Mouse (Mus musculus): ENCODE results near the gene Tgfbi. TPM values are rescaled to one million over a fixed set of nuclear protein-coding genes. Genes with fewer than 3 reads are reported as not detected.

Gene Tgfbi
- polyA plus RNA-seq, 3 experiments from 2014 or later = 0.41 to 1.1 TPM; not detected in 1

DNA sequence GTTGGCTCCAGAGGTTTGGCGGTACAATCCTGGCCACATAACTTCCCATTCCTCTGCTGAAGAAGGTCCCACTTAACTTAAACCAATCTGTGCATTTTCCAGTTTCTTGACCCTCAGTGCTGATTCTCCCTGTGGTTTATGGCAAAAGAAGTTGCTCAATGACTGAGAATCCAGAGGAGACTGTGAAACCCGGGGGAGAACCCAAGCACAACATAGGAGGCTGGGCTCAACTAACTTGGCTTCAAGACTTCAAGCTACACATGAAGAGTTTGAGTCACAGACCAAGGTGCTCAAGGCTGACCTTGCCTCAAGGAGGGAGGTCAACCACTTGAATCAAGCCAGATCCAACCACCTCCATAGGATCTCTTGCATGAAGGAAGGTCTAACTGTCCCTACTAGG is 9.8 kb upstream of the Tgfbi start:
- no peak for ATAC-seq

DNA sequence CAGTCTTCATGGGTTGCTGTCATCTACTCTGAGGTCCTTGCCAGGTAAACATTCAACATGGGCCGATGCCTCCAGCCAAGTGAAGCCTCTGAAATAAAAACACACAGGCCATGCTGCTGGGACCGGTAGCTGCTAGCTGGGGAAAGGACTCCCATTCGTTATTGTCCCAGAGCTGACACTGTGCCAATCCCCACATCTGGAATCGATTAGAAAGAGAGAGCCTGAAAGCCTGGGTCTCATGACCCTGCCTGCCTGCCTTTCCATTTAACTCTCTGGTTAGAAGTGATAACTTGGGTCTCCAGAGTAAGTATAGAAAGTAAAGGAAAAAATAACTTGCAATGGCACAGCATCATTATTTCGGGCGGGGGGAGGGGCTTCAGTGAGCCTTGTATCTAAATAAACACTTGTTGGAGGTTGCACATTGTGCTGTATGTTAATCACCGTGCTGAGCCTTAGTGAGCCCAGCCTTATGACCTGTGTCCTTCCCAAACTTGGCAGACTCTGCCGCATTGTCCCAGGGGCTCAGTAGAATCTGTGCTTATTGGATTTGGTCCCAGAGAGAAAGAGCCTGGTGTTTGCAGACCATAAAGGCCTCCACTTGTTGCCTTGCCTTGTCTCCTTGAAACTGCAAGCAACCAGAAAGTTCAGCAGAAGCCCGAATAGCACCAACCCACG is 9.0 kb upstream of the Tgfbi start:
- no peak for ATAC-seq

DNA sequence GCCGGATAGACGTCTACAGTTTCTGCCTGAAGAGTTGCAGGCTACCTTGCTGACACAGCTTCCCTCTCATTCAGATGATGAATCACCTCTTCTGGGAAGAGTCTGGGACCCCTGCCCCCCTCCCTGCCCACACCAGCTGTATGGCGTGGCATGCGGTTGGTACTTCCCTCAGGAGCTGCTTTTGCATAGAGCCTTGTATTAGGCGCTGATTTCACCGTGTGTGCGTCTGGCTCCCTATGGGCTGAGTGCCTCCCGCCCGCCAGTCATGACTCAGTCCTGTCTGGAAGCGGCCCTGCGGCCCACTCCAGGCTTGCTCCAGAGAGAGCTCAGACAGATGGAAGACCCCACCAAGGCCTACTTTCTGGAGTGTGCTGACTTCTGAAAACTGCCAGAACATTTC is 8.1 kb upstream of the Tgfbi start:
- no peak for ATAC-seq

DNA sequence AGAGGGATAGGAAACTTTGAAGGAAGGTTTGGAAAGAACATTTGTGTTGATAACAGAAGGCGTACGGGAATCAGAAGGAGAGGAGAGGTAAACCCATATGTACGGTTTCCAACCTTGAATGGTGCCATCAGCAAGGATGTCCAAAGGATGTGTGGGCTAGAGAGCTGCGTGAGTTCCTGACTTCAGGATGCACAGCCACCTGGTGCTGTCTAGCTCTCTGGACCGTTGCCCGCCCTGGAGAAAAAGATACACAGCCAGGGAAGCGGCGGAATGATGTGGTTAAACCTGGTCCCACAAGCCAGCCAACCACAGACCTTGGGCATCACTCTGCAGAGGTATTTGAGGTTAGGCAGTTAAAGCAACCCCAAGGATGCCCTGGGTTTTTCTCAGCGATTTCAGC is 3.8 kb upstream of the Tgfbi start:
- ATAC-seq = no peak

DNA sequence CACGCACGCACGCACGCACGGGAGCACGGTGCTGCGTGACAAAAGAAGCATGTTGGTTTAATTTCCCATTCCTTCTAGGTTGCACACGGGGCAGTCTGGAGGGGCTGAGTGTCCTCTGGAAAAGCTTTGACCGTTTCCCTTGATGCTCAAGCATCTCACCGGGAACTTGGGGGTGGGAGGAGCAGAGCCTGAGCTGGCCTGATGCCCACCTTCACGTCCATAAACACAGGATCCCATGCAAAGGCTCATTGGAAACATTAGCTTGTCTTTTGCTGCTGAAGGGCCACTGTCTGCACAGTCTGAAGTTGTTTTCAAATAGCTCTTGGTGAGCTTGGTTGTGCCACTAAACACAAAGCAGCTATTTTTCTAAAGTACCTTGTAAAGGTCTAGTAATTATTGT is 2.6 kb upstream of the Tgfbi start:
- ATAC-seq = no peak

DNA sequence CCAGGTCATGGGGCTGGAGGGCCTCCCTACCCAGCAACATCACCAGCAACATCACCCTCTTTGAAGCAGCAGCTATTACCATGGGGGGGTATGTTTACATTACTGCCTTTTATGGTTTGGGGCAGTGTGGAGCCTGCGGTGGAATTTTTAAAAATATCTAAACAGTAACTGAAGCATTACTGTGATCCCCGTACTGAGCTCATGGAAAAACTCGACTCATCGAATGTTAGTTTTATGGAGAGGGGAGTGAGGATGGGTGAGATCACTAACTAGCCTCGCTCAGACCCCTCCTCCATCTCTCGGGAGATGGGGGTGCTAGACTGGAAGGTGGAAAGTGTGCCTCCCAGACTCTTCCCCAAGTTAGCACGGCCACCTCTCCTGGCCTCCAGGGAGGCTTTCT is 2.1 kb upstream of the Tgfbi start:
- ATAC-seq = no peak

DNA sequence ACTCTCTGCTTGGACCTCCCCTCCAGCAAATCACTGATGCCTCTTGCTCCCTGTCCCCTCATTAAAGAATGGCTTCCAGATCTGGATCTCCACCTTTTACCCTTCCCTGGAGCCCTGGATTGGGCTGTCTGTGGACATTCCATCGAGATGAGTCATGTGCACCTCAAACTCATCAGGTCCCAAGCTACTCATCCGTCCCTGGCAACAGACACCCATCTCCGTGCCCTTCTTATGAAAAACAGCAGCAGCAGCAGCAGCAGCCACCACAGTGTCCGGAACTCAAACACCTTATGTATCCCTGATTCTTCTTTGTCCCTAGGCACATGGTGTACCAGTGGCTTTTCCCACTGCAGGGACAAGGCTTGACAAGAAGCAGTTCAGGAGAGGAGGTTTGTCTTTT is 1.5 kb upstream of the Tgfbi start:
- no peak for ATAC-seq

DNA sequence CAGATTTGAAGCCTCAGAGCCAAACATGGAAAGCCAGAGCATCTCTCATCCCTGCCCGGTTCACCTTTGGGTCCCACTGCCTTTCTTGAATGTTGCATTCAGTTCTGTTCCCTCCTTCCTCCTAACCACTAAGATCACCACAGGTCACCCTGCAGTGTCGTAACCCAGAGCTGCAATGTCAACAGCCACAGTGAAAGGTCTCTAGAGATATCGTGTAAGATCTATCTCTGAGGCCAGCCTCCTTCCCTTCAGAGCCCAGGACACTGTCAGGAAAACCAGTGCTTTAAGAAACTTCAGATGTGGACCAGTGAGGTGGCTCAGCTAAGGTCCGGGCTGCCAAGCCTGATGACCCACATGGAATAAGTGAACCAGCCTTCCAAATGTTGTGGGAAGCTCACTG is 1.8 kb downstream of the Tgfbi start:
- ATAC-seq = no peak

DNA sequence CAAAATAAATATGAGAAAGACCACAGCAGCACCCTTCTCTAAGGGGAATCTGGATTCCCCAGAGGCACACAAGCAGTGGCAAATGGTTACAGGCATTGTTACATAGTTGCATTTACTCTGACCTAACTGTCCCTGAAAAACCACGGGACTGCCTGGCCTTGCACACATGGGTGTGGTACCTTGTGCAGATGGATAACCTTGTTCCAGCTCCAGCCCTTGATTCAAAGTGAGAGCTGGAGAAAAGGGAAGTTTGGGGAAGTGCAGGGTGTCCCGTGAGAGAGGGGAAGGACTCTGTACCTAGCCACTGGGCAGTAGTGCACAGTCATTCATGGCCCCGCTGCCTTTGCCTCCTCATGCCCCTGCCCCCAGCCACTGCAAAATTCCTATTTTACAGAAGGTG is 2.4 kb downstream of the Tgfbi start:
- ATAC-seq = no peak

DNA sequence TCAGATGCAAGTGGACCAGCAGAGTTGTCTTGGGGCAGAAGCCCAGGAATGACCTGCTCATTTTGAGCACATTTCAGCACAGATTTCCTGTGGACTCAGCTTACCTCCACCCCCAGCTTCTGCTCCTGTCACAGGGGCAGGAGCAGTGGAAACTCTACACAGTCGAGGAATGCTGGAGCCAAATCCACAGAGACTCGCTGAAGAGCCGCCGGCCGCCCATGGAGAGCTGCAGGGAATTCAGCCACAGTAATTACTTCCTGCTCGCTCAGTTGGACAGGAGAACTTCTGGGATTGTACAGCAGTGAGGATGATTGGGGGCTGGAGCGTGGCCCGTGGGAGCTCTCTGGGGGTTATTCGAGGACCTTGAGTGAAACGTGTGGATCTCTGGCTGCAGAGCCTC is 3.0 kb downstream of the Tgfbi start:
- ATAC-seq = no peak

DNA sequence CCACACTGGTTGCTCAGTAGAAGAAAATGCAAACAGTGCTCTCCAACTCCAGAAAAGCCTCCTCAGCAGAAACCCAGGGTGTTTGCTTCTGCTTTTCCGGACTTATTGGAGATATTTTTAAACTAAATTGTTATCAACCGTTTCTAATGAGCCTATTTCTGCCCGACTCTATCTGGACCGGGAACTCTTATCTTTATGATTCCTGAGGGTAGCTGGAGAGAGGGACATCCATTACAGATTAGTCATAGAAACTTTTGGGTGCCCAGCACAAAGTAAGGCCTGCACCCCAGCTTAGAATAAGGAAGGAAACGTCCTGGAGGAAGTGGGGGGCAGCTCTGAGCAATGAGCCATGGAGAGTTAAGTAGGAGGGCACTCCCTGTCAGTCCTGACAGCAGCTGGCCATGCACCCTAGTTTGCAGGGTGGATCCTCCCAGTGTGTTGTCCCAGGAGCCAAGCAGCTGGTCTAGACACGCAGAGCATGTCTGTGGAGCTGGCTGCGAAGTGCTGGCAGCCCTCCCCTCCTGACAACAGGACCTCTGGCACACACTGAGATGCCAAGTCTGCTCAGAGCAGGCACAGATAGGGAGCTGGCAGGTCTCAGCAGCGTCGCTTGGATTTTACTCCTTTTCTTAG is 4.2 kb downstream of the Tgfbi start:
- no peak for ATAC-seq

DNA sequence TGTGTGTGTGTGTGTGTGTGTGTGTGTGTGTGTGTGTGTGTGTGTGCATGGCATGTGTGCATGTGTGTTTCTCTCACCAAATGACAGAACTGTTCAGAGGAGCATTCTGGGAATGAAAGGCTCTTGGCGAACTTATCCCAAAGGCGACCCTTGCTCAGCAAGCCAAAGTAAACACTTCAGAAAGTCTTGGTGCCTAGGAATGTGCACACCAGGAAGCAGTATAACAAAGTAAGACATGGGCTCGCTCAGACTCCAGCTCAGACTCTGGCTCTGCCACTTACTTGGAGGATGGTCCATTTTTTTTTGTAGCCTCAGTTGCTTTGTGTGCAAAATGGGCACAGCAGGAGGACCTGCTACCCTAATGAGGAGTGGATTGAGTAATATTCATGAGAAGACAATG is 5.4 kb downstream of the Tgfbi start:
- no peak for ATAC-seq

DNA sequence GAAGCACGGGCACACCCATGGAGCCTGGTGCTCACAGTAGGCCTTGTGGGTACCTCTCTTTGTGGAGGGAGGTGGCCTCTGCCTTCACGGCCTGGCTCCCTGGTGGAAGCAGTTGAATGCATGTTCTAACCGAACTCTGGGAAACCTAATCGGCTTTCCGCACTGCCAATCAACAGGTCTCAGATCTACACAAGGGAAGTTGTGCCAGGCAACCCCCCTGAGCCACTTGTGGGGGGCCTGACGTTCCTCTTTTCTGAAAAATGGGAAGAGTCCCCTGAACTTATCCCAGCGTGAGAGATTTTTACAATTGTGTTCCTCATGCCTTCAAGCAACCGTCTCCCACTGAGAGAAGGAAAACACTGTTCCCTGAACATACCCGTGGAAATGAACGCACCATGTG is 5.9 kb downstream of the Tgfbi start:
- no peak for ATAC-seq

DNA sequence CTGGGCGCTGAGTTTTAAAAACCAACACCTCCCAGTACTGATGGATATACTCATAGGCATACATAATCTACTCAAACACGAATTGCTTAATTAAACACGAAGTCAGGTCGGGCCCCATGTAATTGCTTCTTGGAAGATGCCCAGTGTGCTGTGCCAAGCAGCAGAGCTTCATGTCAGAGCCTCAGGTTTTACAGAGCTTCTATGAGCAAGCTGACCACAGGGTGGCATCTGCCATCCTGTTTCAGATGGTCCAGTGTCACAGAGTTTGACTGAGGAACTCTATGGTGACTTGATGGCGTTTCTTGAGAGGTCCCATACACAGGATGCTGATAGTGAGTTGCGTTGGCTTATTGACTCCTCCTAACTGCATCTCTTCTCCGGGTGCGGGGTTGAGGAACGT is 6.5 kb downstream of the Tgfbi start:
- ATAC-seq = no peak

DNA sequence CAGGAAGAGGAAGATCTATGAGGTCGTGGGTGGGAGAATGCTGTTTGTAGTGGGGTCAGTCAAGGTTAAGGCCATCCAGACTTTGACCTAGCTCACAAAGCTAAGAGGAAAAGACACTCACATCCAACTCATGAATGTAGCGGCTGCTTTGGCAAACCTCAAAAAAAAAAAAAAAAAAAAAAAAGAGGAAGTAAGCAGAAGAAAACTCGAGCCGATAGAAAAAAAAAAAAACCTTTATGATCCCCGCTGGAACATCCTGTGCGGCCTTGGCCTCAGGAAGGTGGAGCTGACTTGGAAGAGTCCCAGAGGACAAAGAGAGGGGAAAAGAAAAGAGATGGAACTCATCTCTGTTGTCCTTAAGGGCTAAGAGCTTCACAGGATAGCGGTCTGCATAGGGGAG is 7.1 kb downstream of the Tgfbi start:
- ATAC-seq = no peak

DNA sequence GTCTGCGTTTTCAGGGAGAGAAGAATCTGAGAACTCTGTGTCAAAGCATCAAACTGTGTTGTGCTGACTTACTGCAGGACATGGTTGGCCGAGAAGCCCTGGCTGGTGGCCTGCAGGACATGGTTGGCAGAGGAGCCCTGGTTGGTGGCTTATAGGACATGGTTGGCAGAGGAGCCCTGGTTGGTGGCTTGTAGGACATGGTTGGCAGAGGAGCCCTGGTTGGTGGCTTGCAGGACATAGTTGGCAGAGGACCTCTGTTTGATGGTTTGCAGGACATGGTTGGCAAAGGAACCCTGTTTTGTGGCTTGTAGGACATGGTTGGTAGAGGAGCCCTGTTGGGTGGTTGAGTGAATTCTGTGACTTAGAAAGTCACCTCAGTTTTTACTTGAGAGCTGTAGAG is 7.9 kb downstream of the Tgfbi start:
- ATAC-seq = no peak

DNA sequence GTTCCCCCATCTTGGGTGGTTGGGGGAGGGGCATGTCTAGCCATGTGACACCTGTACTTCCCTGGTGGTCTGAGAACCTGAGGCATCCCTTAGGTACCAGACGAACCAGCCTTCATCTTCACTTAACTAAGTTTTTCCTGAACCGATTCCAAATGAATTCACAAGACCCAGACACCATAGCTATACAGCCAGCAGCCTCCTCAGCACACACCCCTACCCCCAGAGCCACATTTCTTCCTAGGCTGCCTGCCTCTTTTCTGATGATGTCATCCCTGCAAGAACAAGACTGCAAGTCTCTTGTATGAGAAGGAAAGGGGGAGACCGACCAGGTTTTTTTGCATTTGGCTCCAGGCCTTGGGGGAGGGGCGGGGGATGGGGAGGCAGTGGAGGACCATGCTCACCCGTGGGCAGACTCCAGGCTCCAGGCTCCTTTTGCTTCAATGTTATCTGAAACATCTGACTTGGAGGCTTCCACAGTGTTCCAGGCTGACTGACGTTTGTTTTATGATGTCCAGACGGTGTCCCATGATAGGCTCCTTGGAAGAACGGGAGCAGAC is 13.0 kb downstream of the Tgfbi start:
- no peak for ATAC-seq

DNA sequence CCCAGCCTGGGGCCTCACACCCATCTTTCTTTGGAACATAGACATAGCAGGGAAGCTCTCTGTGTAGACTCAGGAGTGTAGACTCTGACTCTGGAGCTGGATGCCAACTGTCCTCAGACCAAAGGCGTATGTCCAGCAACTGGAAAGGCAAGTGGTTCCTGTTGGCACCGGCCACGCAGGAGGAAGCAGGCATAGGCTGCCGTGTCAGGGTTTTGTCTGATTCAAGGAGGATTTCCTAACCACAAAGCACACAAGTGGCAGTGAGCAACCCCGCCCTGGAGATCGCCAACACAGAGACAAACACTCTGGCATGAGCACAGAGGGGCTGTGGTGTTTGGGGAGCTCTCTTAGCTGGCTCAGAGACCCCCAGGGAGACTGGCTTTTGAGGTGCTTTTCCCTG is 17.2 kb downstream of the Tgfbi start:
- no peak for ATAC-seq

DNA sequence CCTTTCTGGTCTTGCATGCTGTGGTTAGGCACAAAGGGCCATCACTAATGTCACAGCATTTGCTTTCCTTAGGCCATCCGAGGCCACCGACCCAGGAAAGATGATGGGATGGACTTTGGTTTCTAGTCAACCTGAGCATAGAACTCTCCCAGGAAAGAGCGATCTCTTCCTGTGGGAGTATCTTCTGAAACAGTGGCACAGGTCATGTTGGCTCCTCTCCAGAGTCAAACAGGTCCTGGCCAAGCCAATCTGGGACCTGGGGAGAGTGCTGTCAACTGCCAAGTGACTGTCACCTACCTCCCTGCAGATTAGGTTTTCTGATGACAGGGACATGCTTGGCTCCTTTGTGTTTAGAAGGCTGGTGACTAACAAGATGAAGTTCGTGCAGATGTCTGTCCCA is 20.8 kb downstream of the Tgfbi start:
- no peak for ATAC-seq

DNA sequence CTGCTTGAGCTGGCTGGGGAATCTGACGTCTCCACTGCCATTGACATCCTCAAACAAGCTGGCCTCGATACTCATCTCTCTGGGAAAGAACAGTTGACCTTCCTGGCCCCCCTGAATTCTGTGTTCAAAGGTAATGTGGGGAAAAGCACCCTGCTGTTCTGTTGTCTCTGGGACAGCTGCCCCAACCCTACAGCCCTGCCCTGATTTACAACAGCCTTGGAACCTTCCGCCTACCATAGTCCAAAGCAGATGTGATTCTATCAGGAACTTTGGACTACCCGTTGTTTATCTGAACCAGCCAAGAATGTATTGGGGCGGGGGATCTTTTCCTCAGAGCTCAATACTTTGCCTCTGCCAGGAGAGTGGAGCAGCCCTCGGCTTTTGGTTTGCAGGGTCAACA is 21.2 kb downstream of the Tgfbi start:
- ATAC-seq = no peak

DNA sequence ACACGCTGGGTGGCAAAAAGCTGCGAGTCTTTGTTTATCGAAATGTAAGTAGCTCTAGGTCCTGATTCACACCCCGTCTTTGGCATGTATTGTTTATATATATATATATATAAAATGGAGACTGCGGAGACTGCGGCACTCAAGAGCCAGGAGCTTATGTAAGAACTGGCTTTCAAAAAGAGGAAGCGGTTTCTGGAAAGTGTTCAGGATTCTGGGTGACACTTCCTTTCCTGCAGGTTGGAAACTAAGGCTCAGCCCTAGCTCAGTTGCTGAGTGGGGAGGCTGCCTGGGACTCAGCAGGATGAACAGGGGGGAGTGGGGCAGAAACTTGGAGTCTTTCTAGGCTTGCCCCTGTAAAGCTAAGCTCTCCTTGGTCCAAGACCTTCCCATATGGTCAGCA is 22.0 kb downstream of the Tgfbi start:
- ATAC-seq = no peak

DNA sequence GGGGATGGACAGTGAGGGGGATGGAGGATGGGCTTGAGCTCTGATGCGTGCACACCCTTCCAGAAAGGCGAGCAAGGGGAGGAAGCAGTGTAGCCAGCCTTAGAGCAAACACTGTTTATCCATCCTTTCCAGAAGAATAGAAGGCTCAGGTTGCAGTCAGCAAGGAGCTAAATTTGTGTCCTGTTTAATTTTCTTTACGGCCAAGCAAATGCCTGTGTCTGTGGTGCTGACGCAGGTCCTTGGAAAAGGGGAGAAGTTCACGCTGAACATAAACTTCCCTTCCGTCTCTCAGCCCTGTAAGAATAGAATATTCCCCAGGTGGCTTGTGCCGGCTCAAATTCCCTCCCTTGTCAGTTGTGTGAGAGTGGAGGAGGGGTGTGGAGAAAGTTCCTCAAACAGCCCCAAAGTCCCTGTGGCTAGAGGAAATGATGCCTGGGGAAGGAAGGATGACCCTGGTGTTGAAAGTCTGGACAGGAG is 24.9 kb downstream of the Tgfbi start:
- ATAC-seq = no peak

DNA sequence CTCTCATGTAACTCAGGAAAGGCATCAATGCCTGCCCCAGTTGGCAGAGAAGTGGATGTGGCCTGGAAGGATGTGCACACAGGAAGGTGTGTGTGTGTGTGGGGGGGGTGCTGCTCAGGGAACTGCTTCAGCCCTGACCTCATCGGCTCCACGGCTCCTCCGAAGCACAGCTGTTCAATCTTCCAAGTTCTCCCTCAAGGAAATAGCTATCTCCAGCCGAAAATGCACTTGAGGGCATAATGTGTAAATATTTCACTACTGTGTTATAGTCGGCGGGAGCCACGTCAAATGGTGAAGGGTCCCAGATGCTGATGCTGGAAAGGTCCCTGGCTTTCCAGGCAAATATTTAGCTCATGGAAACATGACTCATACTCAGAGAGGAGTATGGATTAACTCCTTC is 25.6 kb downstream of the Tgfbi start:
- no peak for ATAC-seq

DNA sequence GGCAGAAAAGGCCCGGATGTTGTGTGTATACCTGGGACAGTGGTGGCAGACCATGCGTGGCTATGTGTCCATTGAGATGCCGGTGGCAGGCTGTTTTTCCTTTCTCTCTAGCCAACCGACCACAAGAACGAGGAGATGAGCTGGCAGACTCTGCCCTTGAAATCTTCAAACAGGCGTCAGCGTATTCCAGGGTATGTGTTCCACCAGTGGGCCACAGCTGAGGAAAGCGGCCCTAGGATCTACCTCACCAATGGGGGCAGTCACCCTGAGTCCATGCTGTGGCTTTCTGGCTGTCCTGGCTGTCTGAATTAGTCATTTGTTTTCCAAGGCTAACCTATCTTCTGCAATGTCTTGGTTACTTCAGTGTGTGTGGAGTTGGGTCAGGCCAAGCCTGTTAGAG is 27.7 kb downstream of the Tgfbi start:
- ATAC-seq = no peak

DNA sequence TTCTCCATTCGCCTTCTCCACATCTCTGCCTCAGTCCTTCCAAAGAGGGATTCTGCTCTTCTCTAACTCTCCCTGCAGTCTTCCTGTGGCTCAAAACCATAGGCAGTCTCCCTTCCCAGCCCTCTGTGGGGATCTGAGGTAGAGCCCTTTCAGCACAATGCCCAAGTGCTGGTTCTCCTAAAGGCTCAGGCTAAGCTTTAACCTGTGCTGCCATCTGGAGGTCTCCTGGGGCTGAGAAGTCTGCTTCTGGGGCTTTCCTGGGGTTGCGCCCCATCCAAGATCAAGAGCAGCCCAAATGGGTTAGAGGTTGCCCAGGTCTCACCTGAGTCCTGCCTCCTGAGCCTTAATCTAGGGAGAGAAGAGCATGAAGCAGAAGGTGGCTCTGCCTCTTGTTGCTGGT is 32.4 kb downstream of the Tgfbi start:
- ATAC-seq = no peak
